Mouse (Mus musculus): ENCODE measurements around the gene Klhdc3.

- no peak for TF ChIP-seq USF1 (IDR thresholded peaks at IDR 0.05; ENCODE audit: low read depth)
- TF ChIP-seq MYOD1 (IDR thresholded peaks at IDR 0.05; ENCODE audit: control insufficient read depth, insufficient read length, low read depth), result no peak
- TF ChIP-seq CTCF (IDR thresholded peaks at IDR 0.05; ENCODE audit: control insufficient read depth, insufficient read depth, insufficient read length), result no peak
These were observed 40.4 kb upstream of the Klhdc3 start for GRCm38 (mm10) chr17:46721077-46721476.

Data from C2C12 (cell line).